Mouse (Mus musculus): ENCODE data around the gene Rims3. TPM values are rescaled to one million over a fixed set of nuclear protein-coding genes. Genes with fewer than 3 reads are reported as not detected.

The Rims3 gene
- polyA plus RNA-seq, 1 experiment from 2014 or later = 1.8 TPM

DNA sequence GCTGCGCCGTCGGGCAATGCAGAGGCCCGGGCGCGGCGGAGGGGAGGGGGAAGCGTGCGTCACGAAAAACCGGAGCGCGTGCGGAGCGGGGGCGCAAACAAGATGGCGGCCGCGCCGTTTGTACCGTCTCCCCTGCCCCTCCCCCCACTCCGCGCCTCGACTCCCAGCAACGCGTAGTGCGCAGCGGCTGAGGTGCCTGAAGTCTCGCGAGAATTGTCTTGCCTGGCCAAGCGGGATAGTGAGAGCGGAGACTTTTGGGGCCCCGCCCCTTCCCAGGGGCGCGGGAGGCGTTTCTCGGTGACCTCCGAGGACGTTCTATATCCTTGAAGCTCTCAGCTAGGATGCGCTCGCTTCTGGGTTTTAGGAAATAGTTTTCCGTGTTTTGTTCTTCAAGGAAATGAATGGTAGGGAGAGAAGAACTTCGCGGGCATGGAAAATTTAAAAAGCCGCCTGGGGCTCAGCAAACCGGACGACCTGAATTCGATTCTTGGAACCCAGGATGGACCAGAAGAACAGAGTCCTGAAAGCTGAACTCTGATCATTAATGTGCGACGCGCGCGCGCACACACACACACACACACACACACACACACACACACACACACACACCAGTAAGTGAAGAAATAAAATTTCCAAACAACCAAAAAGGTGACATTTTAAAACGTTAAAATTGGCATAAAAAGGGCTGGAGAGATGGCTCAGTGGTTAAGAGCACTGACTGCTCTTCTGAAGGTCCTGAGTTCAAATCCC is 28.9 kb upstream of the Rims3 start:
- Histone ChIP-seq H3K36me3 (0 out of 2 replicates have a peak, but pooled peaks cover 4% of the 10 kb centered on the region), H3K4me3 (peak overlapping the region; percentile 86), H3K27me3 (ENCODE audit: insufficient read depth, poor library complexity, severe bottlenecking) (no peaks in the 10 kb centered on the region), H3K4me1 (peaks cover 20% of the 10 kb centered on the region), H3K9me3 (no peaks in the 10 kb centered on the region), H3K27ac (peak overlapping the region; percentile 100)
- DNase-seq (ENCODE audit: low spot score) = peak; percentile 99
- WGBS = under 1% methylated on average over 37 of the region's 55 CpGs

DNA sequence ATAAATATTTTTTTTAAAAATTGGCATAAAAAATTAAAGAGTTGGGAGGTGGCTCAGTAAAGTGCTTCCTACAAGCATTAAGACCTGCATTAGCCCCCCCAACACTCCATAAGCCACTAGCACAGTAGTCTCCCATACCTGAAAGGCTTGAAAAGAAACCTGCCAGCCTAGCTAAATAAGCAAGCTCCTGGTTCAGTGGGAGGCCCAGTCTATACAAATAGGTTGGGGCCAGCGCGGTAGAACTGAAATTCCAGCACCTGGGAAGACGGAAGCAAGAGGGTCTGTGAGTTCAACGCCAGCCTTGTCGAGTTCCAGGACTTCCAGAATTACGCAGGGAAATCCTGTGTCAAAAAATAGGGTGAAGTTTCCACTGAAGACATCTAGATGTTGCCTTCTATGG is 28.2 kb upstream of the Rims3 start:
- DNase-seq (ENCODE audit: low spot score) = no peak
- 0 out of 2 replicates have a peak, but pooled peaks cover 4% of the 10 kb centered on the region for H3K36me3 ChIP-seq
- peaks cover under 1% of the 10 kb centered on the region; the same call in 1 of the 2 replicates for H3K27me3 ChIP-seq (ENCODE audit: insufficient read depth, poor library complexity, severe bottlenecking)
- peaks cover 20% of the 10 kb centered on the region for H3K4me1 ChIP-seq
- no peak overlapping the region for H3K4me3 ChIP-seq
- peak overlapping the region; percentile 100 for H3K27ac ChIP-seq
- 90% methylated on average over 6 of the region's 6 CpGs for WGBS
- no peaks in the 10 kb centered on the region for H3K9me3 ChIP-seq

GRCm38 (mm10) chr4:120830767-120831166 is 23.8 kb upstream of the Rims3 start:
- 69% methylated on average over 5 of the region's 5 CpGs for WGBS
- H3K4me1 ChIP-seq = no peaks in the 10 kb centered on the region
- H3K27me3 ChIP-seq (ENCODE audit: insufficient read depth, poor library complexity, severe bottlenecking) = peaks cover 5% of the 10 kb centered on the region; the same call in 1 of the 2 replicates
- no peak overlapping the region for H3K27ac ChIP-seq
- H3K4me3 ChIP-seq = no peak overlapping the region
- no peak for DNase-seq (ENCODE audit: low spot score)
- no peaks in the 10 kb centered on the region for H3K9me3 ChIP-seq
- no peaks in the 10 kb centered on the region for H3K36me3 ChIP-seq

DNA sequence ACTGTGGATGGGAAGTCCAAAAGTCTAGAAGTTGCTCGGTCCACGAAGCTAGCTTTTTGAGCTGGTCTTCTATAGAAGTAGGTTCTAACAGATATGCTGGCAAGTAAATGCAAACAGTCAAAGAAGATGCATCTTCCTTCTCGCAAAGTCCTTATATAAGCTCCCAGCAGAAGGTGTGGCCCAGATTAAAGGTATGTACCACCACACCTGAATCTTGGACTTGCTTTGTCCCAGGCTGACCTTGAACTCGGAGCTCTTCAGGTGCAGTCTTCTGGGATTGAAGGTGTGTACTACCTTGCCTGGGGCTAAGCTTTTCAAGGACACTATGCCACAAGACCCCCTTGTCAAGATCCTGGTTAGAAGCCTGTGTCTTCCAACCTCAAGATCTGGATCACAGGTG is 23.1 kb upstream of the Rims3 start, which contains the start of gene Nfyc:
Nfyc (minus strand) TSS at position 101 of the 400 bp plus-strand sequence.
- Histone ChIP-seq H3K36me3 (no peaks in the 10 kb centered on the region), H3K27ac (no peak within 1 kb of the TSS), H3K4me1 (no peaks in the 10 kb centered on the region), H3K4me3 (no peak within 1 kb of the TSS), H3K9me3 (no peaks in the 10 kb centered on the region), H3K27me3 (ENCODE audit: insufficient read depth, poor library complexity, severe bottlenecking) (peaks cover 5% of the 10 kb centered on the region; the same call in 1 of the 2 replicates)
- 83% methylated on average over 4 of the region's 4 CpGs for WGBS
- DNase-seq (ENCODE audit: low spot score) = no peak

- Histone ChIP-seq H3K4me3 (no peak overlapping the region), H3K27ac (no peak overlapping the region), H3K27me3 (ENCODE audit: insufficient read depth, poor library complexity, severe bottlenecking) (peaks cover 22% of the 10 kb centered on the region), H3K36me3 (no peaks in the 10 kb centered on the region), H3K4me1 (peaks cover 4% of the 10 kb centered on the region; the same call in 1 of the 2 replicates), H3K9me3 (no peaks in the 10 kb centered on the region)
- WGBS = 83% methylated on average over 3 of the region's 3 CpGs
- no peak for DNase-seq (ENCODE audit: low spot score)
Observed at GRCm38 (mm10) chr4:120841342-120841741, 13.3 kb upstream of the Rims3 start.

GRCm38 (mm10) chr4:120844423-120845082 is 10.1 kb upstream of the Rims3 start:
- Histone ChIP-seq H3K4me1 (peaks cover 4% of the 10 kb centered on the region; the same call in 1 of the 2 replicates), H3K4me3 (no peak overlapping the region), H3K27ac (no peak overlapping the region), H3K27me3 (ENCODE audit: insufficient read depth, poor library complexity, severe bottlenecking) (peaks cover 46% of the 10 kb centered on the region), H3K36me3 (no peaks in the 10 kb centered on the region), H3K9me3 (no peaks in the 10 kb centered on the region)
- no peak for DNase-seq (ENCODE audit: low spot score)
- 35% methylated on average over 7 of the region's 7 CpGs for WGBS

DNA sequence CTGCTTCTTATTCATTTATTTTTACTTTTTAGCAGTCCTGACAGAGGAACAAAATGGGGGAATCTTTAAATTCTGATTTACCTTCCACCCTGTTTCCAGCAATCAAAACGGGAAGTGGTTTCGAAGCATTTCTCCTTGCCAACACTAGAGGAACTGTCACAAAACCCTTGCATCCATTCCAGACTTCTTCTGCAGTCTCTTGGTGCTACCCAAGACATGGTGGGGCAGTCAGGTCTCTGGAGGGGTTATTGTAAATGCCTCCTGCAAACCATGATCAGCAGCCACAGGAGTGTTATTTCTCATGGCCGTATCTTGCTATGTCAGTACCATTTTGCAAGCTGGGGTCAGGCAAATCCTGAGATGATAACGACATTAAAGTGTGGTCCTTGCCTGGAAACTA is 9.5 kb upstream of the Rims3 start:
- 63% methylated on average over 4 of the region's 4 CpGs for WGBS
- no peak overlapping the region for H3K27ac ChIP-seq

DNA sequence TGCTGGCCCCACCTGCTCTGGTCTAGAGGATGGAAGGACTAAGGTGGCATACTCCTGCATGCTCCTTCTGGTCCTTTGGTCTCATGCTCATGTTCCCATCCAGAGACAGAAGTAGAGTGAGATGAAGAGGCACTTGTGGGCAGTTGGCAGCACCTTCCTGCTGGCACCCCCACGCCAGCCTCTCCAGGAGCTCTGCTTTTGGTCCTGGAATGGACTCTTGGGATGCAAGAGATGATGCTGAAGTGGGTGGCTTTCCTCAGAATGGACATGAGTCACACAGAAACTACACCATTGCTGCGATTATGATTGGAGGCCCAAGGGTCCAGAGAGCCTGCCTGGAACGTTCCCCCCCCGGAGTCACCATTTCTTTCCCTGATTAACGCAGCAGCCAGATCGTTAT is 5.7 kb upstream of the Rims3 start:
- no peak overlapping the region for H3K4me3 ChIP-seq
- WGBS = 75% methylated on average over 6 of the region's 6 CpGs
- peaks cover 57% of the 10 kb centered on the region for H3K27me3 ChIP-seq (ENCODE audit: insufficient read depth, poor library complexity, severe bottlenecking)
- H3K4me1 ChIP-seq = peaks cover 4% of the 10 kb centered on the region; the same call in 1 of the 2 replicates
- H3K9me3 ChIP-seq = no peaks in the 10 kb centered on the region
- no peaks in the 10 kb centered on the region for H3K36me3 ChIP-seq
- DNase-seq (ENCODE audit: low spot score) = no peak
- H3K27ac ChIP-seq = no peak overlapping the region

More for the DNA sequence above, 9.5 kb upstream of the Rims3 start:
- DNase-seq (ENCODE audit: low spot score) = no peak
- H3K9me3 ChIP-seq = no peaks in the 10 kb centered on the region
- no peaks in the 10 kb centered on the region for H3K36me3 ChIP-seq
- peaks cover 48% of the 10 kb centered on the region for H3K27me3 ChIP-seq (ENCODE audit: insufficient read depth, poor library complexity, severe bottlenecking)
- H3K4me3 ChIP-seq = no peak overlapping the region
- peaks cover 4% of the 10 kb centered on the region; the same call in 1 of the 2 replicates for H3K4me1 ChIP-seq

DNA sequence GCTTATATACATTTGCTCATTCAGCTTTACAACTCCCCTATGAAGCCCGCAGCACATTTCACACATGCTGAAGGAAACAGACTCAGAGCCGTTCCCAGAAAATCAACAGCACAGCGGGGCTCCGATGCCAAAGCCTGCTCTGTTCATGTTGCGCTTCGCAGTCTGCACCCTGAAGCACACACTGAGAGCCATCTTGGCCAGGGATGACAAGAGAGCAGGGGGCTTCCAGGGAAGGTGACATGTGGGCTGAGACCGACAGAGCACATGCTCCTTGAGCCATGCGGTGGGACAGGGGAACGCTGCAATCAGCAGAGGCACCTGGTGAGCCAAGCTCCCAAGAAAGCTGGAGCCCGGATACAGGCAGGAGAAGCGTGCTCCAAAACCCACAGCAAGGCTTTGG is 5.2 kb upstream of the Rims3 start:
- WGBS = 54% methylated on average over 11 of the region's 11 CpGs
- Histone ChIP-seq H3K9me3 (no peaks in the 10 kb centered on the region), H3K27ac (no peak overlapping the region), H3K27me3 (ENCODE audit: insufficient read depth, poor library complexity, severe bottlenecking) (peaks cover 62% of the 10 kb centered on the region), H3K36me3 (no peaks in the 10 kb centered on the region), H3K4me1 (peaks cover 3% of the 10 kb centered on the region; the same call in 1 of the 2 replicates), H3K4me3 (no peak overlapping the region)
- no peak for DNase-seq (ENCODE audit: low spot score)

DNA sequence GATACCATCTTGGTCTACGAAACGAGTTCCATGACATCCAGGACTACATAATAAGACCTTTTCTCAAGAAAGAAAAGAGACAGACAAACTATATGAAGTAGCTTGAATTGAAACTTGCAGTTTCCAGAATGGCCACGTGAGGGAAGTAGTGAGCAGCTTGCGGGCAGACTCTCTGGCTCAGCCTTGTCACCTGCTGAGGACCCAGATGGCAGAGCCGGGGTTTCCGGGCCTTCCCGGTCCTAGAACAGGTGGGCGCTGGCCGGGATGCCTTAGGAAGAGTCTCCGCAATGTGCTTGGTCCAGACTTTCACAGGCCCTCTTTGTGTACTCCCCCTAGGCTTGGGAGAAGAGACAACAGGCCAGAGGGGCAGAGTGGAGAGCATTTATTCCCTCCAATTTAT is 3.7 kb upstream of the Rims3 start:
- H3K9me3 ChIP-seq = no peaks in the 10 kb centered on the region
- no peak overlapping the region for H3K27ac ChIP-seq
- H3K4me3 ChIP-seq = no peak overlapping the region
- H3K27me3 ChIP-seq (ENCODE audit: insufficient read depth, poor library complexity, severe bottlenecking) = peaks cover 73% of the 10 kb centered on the region
- WGBS = 7% methylated on average over 10 of the region's 10 CpGs
- no peaks in the 10 kb centered on the region for H3K36me3 ChIP-seq
- DNase-seq (ENCODE audit: low spot score) = peak; percentile 86
- H3K4me1 ChIP-seq = peaks cover 13% of the 10 kb centered on the region

GRCm38 (mm10) chr4:120855360-120856060 is 894 bp downstream of the Rims3 start:
- Histone ChIP-seq H3K4me3 (peak overlapping the region; percentile 85), H3K36me3 (no peaks in the 10 kb centered on the region), H3K27ac (no peak overlapping the region), H3K9me3 (no peaks in the 10 kb centered on the region), H3K4me1 (peaks cover 53% of the 10 kb centered on the region), H3K27me3 (ENCODE audit: insufficient read depth, poor library complexity, severe bottlenecking) (peaks cover 69% of the 10 kb centered on the region)
- WGBS = 17% methylated on average over 7 of the region's 7 CpGs
- DNase-seq (ENCODE audit: low spot score) = no peak

DNA sequence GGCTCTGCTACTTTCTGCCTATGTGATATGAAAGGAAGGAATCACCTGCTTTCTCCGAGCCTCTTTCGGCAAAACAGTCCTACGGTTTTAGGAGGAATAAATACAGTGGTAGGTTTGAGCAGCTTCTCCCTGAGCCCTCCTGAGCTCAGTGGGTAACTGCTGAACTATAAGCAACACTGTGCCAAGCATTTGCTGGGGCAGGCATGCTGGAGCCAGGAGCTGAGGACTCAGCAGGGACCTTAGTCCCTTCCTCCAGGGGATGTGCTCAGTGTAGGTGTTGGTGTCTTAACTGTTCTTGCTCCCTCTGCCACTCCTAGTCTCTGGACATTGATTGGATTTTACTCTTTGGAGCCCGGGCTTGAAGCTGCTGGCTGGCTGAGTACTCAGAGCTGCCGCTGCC is 1.8 kb downstream of the Rims3 start:
- H3K27me3 ChIP-seq (ENCODE audit: insufficient read depth, poor library complexity, severe bottlenecking) = peaks cover 68% of the 10 kb centered on the region
- WGBS = 36% methylated on average over 5 of the region's 5 CpGs
- no peaks in the 10 kb centered on the region for H3K9me3 ChIP-seq

More for the DNA sequence above, 1.8 kb downstream of the Rims3 start:
- Histone ChIP-seq H3K27ac (no peak overlapping the region), H3K4me3 (peak overlapping the region; percentile 0; the same call in 1 of the 2 replicates), H3K4me1 (peaks cover 61% of the 10 kb centered on the region), H3K36me3 (no peaks in the 10 kb centered on the region)
- DNase-seq (ENCODE audit: low spot score) = no peak
